Mouse (Mus musculus) frontal cortex, adult (tissue): ENCODE measurements around the gene Dnajc17.

Source experiments
- ATAC-seq: cut with Nextera tagmentation; 2 replicates; pipeline ENCODE4 v1.9.2; 2017; ENCODE audit warnings: mild to moderate bottlenecking, moderate library complexity, mixed read lengths; ENCODE audit not compliant: low TSS enrichment

The Dnajc17 gene

GRCm38 (mm10) chr2:119208344-119209175 lies at the start of gene Dnajc17, which contains the start of gene Zfyve19:
TSS of gene Dnajc17 (minus strand) at chr2:119208795.
TSS of gene Zfyve19 (plus strand) at chr2:119208617.
- ATAC-seq: peak; percentile 98

- ATAC-seq: no peak
Observed at GRCm38 (mm10) chr2:119254976-119255375, 46.4 kb upstream of the Dnajc17 start.

GRCm38 (mm10) chr2:119250826-119251478 lies 42.4 kb upstream of the Dnajc17 start:
- peak; percentile 90 for ATAC-seq

GRCm38 (mm10) chr2:119250377-119250776 lies 41.8 kb upstream of the Dnajc17 start:
- peak; percentile 24; the same call in 1 of the 2 replicates for ATAC-seq

GRCm38 (mm10) chr2:119249592-119250061 lies 41.0 kb upstream of the Dnajc17 start:
- ATAC-seq: no peak

GRCm38 (mm10) chr2:119247904-119248303 lies 39.3 kb upstream of the Dnajc17 start:
- ATAC-seq: no peak

GRCm38 (mm10) chr2:119245246-119245645 lies 36.7 kb upstream of the Dnajc17 start:
- no peak for ATAC-seq

- no peak for ATAC-seq
Observed at GRCm38 (mm10) chr2:119242548-119242947, 34.0 kb upstream of the Dnajc17 start.

GRCm38 (mm10) chr2:119240819-119241186 lies 32.2 kb upstream of the Dnajc17 start:
- ATAC-seq: no peak

GRCm38 (mm10) chr2:119240075-119240818 lies 31.7 kb upstream of the Dnajc17 start:
- no peak for ATAC-seq

GRCm38 (mm10) chr2:119238671-119239070 lies 30.1 kb upstream of the Dnajc17 start:
- ATAC-seq: no peak

GRCm38 (mm10) chr2:119237871-119238220 lies 29.3 kb upstream of the Dnajc17 start:
- ATAC-seq: no peak

GRCm38 (mm10) chr2:119237210-119237870 lies 28.7 kb upstream of the Dnajc17 start, which contains the start of gene Spint1:
TSS of gene Spint1 (plus strand) at chr2:119237362.
- ATAC-seq: no peak

- ATAC-seq: no peak
Observed at GRCm38 (mm10) chr2:119236682-119237209, 28.2 kb upstream of the Dnajc17 start.

GRCm38 (mm10) chr2:119229775-119230704 lies 21.4 kb upstream of the Dnajc17 start, which contains the start of gene Ppp1r14d:
TSS of gene Ppp1r14d (minus strand) at chr2:119229906.
- no peak for ATAC-seq

- no peak for ATAC-seq
Observed at GRCm38 (mm10) chr2:119209176-119209507, 547 bp upstream of the Dnajc17 start.

- no peak for ATAC-seq
Observed at GRCm38 (mm10) chr2:119207961-119208343, 643 bp downstream of the Dnajc17 start.

- no peak for ATAC-seq
Observed at GRCm38 (mm10) chr2:119203871-119204460, 4.6 kb downstream of the Dnajc17 start.

GRCm38 (mm10) chr2:119202914-119203453 lies 5.6 kb downstream of the Dnajc17 start:
- no peak for ATAC-seq

- ATAC-seq: peak; percentile 62
Observed at GRCm38 (mm10) chr2:119198934-119199333, 9.7 kb downstream of the Dnajc17 start.
